8 mouse cellular contexts compared by ENCODE assay signal in the genomic region with DNA sequence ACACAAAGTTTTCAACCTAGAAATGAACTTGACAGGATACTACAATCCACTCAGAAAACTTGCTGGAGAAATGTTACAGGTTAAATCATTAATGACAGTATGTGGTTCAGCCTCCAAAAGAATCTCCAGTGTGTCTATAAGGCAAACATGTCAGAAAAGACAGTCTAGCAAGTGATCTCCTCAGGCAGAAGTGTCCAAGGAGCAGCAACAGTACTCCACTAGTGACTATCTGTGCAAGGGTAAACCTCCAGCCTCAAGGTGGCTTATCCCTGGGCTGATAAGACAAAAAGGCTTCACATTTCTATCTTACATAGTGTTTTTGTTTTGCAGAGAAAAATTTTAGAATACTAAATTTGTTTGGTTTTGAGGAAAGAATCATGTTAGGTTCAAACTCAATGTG. TPM values are rescaled to one million over a fixed set of nuclear protein-coding genes. Genes with fewer than 3 reads are reported as not detected.
DNase-seq lines count a peak whose midpoint lies in the region; ATAC-seq and TF ChIP-seq lines count a peak whose summit lies in the region.

No protein-coding gene starts in this region.

- peak overlapping the region; percentile 14; the same call in 1 of the 2 replicates for H3K4me3 ChIP-seq in lung, embryonic 14.5 days (ENCODE audit: low read depth, low read length)
- peak overlapping the region; percentile 33 for H3K4me3 ChIP-seq in embryonic fibroblast, embryonic 13.5 days (ENCODE audit: insufficient read depth, low read length)
- no peak overlapping the region for H3K4me3 ChIP-seq in intestine, postnatal 0 days (ENCODE audit: low read depth, low read length)
- H3K4me3 ChIP-seq in neural tube, embryonic 13.5 days: peak overlapping the region; percentile 25

- DNase-seq in lung, embryonic 14.5 days: no peak
- no peak for DNase-seq in lung, postnatal 36 days
- no peak for DNase-seq in embryo, embryonic 10 days (ENCODE audit: low spot score)
- DNase-seq in B cell, adult 2 months: no peak
- DNase-seq in retina, postnatal 1 day: no peak

- no peak overlapping the region for H3K9ac ChIP-seq in lung, embryonic 14.5 days
- H3K9ac ChIP-seq in intestine, postnatal 0 days (ENCODE audit: low read depth, low read length): no peak overlapping the region
- peak overlapping the region; percentile 8; the same call in 1 of the 2 replicates for H3K9ac ChIP-seq in neural tube, embryonic 13.5 days

- TF ChIP-seq POLR2A in embryonic fibroblast, embryonic 13.5 days (IDR thresholded peaks at IDR 0.05; ENCODE audit: low read depth, low read length): no peak

- no peak for ATAC-seq in lung, embryonic 14.5 days (ENCODE audit: insufficient read depth)
- ATAC-seq in intestine, postnatal 0 days: no peak
- no peak for ATAC-seq in neural tube, embryonic 13.5 days (ENCODE audit: low read depth)

- no peaks in the 10 kb centered on the region for H3K9me3 ChIP-seq in lung, embryonic 14.5 days (ENCODE audit: low read depth, low read length)
- H3K9me3 ChIP-seq in intestine, postnatal 0 days (ENCODE audit: control insufficient read depth): no peaks in the 10 kb centered on the region
- H3K9me3 ChIP-seq in neural tube, embryonic 13.5 days: no peaks in the 10 kb centered on the region

- H3K27ac ChIP-seq in lung, embryonic 14.5 days (ENCODE audit: low read depth): no peak overlapping the region
- no peak overlapping the region for H3K27ac ChIP-seq in embryonic fibroblast, embryonic 13.5 days (ENCODE audit: insufficient read depth, low read length)
- no peak overlapping the region for H3K27ac ChIP-seq in intestine, postnatal 0 days (ENCODE audit: low read depth, low read length)
- no peak overlapping the region for H3K27ac ChIP-seq in neural tube, embryonic 13.5 days (replicated peaks)

- H3K4me1 ChIP-seq in lung, embryonic 14.5 days (ENCODE audit: insufficient read depth): peaks cover 4% of the 10 kb centered on the region; the same call in 1 of the 2 replicates
- H3K4me1 ChIP-seq in embryonic fibroblast, embryonic 13.5 days (ENCODE audit: control insufficient read depth, insufficient read depth, low read length): no peaks in the 10 kb centered on the region; the same call in 1 of the 2 replicates
- peaks cover 7% of the 10 kb centered on the region for H3K4me1 ChIP-seq in intestine, postnatal 0 days (replicated peaks; ENCODE audit: control insufficient read depth, insufficient read depth, low read length)
- H3K4me1 ChIP-seq in neural tube, embryonic 13.5 days (replicated peaks): peaks cover 38% of the 10 kb centered on the region

- H3K36me3 ChIP-seq in lung, embryonic 14.5 days (ENCODE audit: insufficient read depth): no peaks in the 10 kb centered on the region
- no peaks in the 10 kb centered on the region for H3K36me3 ChIP-seq in intestine, postnatal 0 days (ENCODE audit: control insufficient read depth, insufficient read depth)
- no peaks in the 10 kb centered on the region for H3K36me3 ChIP-seq in neural tube, embryonic 13.5 days

- no peak for TF ChIP-seq CTCF in lung, embryonic 14.5 days (IDR thresholded peaks at IDR 0.05; ENCODE audit: low read depth)
- no peak for TF ChIP-seq CTCF in embryonic fibroblast, embryonic 13.5 days (IDR thresholded peaks at IDR 0.05; ENCODE audit: borderline replicate concordance, insufficient read depth, low read length)
- TF ChIP-seq CTCF in intestine, postnatal 0 days (IDR thresholded peaks at IDR 0.05; ENCODE audit: low read depth): no peak

- H3K4me2 ChIP-seq in lung, embryonic 14.5 days: peak overlapping the region; percentile 51
- peak overlapping the region; percentile 48 for H3K4me2 ChIP-seq in intestine, postnatal 0 days (replicated peaks; ENCODE audit: low read depth)
- H3K4me2 ChIP-seq in neural tube, embryonic 13.5 days: peak overlapping the region; percentile 57

- H3K27me3 ChIP-seq in lung, embryonic 14.5 days (ENCODE audit: insufficient read depth, low read length): no peaks in the 10 kb centered on the region
- H3K27me3 ChIP-seq in intestine, postnatal 0 days (replicated peaks; ENCODE audit: control insufficient read depth, insufficient read depth, low read length): no peaks in the 10 kb centered on the region
- H3K27me3 ChIP-seq in neural tube, embryonic 13.5 days: no peaks in the 10 kb centered on the region

RNA-seq across cellular contexts. Expression of gene Herpud2, which starts 2.9 kb away (rescaled TPM):
- 31.1 and 34.3 TPM in 2 replicates for polyA plus RNA-seq in lung, embryonic 14.5 days (2014; fragmentation: Nextera tagmentation; extraction: Ambion mirVana)
- 52.9 and 62.1 TPM in 2 replicates for polyA plus RNA-seq in embryonic fibroblast, embryonic 13.5 days (2011; ENCODE audit: insufficient read length, low read depth, missing spikeins)
- 21.6 and 21.9 TPM in 2 replicates for polyA plus RNA-seq in intestine, postnatal 0 days (2015; fragmentation: Nextera tagmentation; extraction: Ambion mirVana)
- 36.0 TPM in 2 replicates for polyA plus RNA-seq in neural tube, embryonic 13.5 days (2015; fragmentation: Nextera tagmentation; extraction: Ambion mirVana)

RNA-seq across cellular contexts. Expression of gene Gm10181, which starts 59.5 kb away (rescaled TPM):
- polyA plus RNA-seq in lung, embryonic 14.5 days (2014; fragmentation: Nextera tagmentation; extraction: Ambion mirVana): not detected in 2 replicates
- not detected in 2 replicates for polyA plus RNA-seq in embryonic fibroblast, embryonic 13.5 days (2011; ENCODE audit: insufficient read length, low read depth, missing spikeins)
- polyA plus RNA-seq in intestine, postnatal 0 days (2015; fragmentation: Nextera tagmentation; extraction: Ambion mirVana): not detected in 2 replicates
- polyA plus RNA-seq in neural tube, embryonic 13.5 days (2015; fragmentation: Nextera tagmentation; extraction: Ambion mirVana): not detected in 2 replicates
